In genomic region chr9:17227091-17227481, GRCm38 (mm10) we compare ENCODE assay signal across 24 mouse cellular contexts.
"Had no signal": no experiment of that assay in that cellular context is flagged by ENCODE, and none has a peak within 500 bp of the region (broad histone marks: within the 10 kb centered on the region; RNA-seq: fewer than 3 reads in every experiment).

No protein-coding gene starts in this region.

- H3K27ac ChIP-seq: heart, adult 2 months; heart, embryonic 13.5 days; heart, embryonic 15.5 days; hindbrain, embryonic 13.5 days; hindbrain, embryonic 15.5 days; hindbrain, postnatal 0 days; layer of hippocampus, adult 2 months; limb, embryonic 13.5 days; limb, embryonic 15.5 days; liver, embryonic 12.5 days; liver, embryonic 14.5 days had no signal

- H3K36me3 ChIP-seq: heart, embryonic 13.5 days; heart, embryonic 15.5 days; hindbrain, embryonic 13.5 days; hindbrain, embryonic 15.5 days; limb, embryonic 13.5 days; limb, embryonic 15.5 days; liver, embryonic 12.5 days had no signal

- H3K4me3 ChIP-seq: heart, adult 2 months; heart, embryonic 13.5 days; heart, embryonic 15.5 days; hindbrain, embryonic 13.5 days; hindbrain, embryonic 15.5 days; layer of hippocampus, adult 2 months; limb, embryonic 13.5 days; limb, embryonic 15.5 days; liver, embryonic 12.5 days had no signal

- H3K27me3 ChIP-seq: heart, embryonic 13.5 days; heart, embryonic 15.5 days; hindbrain, embryonic 13.5 days; hindbrain, embryonic 15.5 days; limb, embryonic 13.5 days; limb, embryonic 15.5 days; liver, embryonic 12.5 days had no signal

- H3K9me3 ChIP-seq: heart, embryonic 13.5 days; heart, embryonic 15.5 days; hindbrain, embryonic 13.5 days; hindbrain, embryonic 15.5 days; limb, embryonic 13.5 days; limb, embryonic 15.5 days; liver, embryonic 12.5 days had no signal

- H3K4me2 ChIP-seq: heart, embryonic 11.5 days; heart, embryonic 13.5 days; heart, embryonic 15.5 days; hindbrain, embryonic 13.5 days; hindbrain, embryonic 15.5 days; limb, embryonic 13.5 days; limb, embryonic 15.5 days; liver, embryonic 12.5 days had no signal

- H3K9ac ChIP-seq: heart, embryonic 13.5 days; heart, embryonic 15.5 days; hindbrain, embryonic 13.5 days; hindbrain, embryonic 15.5 days; limb, embryonic 13.5 days; limb, embryonic 15.5 days; liver, embryonic 12.5 days; liver, embryonic 14.5 days had no signal

- DNase-seq: gastrocnemius, postnatal 14 days; gastrocnemius, postnatal 36 days; heart, adult 11 months; heart, adult 2 months; heart, postnatal 14 days; heart, postnatal 36 days; kidney, adult 18-20 months; kidney, adult 8-10 months; kidney, postnatal 10 days; kidney, postnatal 25 days; kidney, postnatal 4 days; layer of hippocampus, postnatal 36 days; left cerebral cortex, postnatal 4 days had no signal

- H3K4me1 ChIP-seq: heart, embryonic 13.5 days; heart, embryonic 15.5 days; hindbrain, embryonic 13.5 days; hindbrain, embryonic 15.5 days; limb, embryonic 13.5 days; limb, embryonic 15.5 days; liver, embryonic 12.5 days had no signal

- ATAC-seq: hindbrain, postnatal 0 days; liver, embryonic 12.5 days had no signal
